Comparison of ENCODE assay signal across 7 mouse cellular contexts in the genomic region with DNA sequence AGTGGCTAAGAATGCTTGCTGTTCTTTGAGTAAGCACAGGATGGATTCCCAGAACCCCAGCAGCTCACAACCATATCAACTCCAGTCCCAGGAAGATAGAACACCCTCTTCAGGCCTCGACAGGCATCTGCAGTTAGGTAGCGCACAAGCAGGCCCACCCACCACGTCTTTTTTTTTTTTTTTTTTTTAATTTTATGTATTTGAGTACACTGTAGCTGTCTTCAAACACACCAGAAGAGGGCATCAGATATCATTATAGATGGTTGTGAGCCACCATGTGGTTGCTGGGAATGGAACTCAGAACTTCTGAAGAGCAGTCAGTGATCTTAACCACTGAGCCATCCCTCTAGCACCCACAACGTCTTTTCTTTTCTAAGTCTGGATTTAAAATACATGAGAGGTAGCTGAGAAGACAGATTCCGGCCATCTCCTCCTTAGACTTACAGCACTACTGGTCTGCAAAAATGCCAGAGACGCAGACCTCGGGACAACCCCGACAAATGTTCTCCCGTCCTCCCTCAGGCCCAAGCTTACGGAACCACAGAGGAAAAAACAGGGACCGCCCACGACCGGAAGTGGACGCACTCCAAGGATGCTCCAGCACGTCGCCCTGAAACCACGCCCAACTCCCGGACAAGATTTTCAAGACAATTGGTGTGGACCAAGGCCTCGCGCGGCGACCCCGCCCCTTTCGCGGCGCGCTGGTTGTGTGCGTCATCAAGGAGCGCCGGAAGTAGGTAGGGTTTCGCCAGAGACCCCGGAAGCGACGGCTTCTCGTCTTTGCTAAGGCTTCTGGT. TPM values are rescaled to one million over a fixed set of nuclear protein-coding genes. Genes with fewer than 3 reads are reported as not detected.
DNase-seq lines count a peak whose midpoint lies in the region; ATAC-seq lines count a peak whose summit lies in the region.

A gene (plus strand): TSS at position 714 of the 797 bp plus-strand sequence.

- 2% methylated on average over 35 of the region's 35 CpGs for WGBS in embryonic facial prominence, embryonic 12.5 days
- 2% methylated on average over 35 of the region's 35 CpGs for WGBS in limb, embryonic 11.5 days
- WGBS in midbrain, embryonic 14.5 days = 2% methylated on average over 35 of the region's 35 CpGs

- peaks cover 16% of the 10 kb centered on the region for H3K4me1 ChIP-seq in embryonic facial prominence, embryonic 12.5 days
- peaks cover 8% of the 10 kb centered on the region for H3K4me1 ChIP-seq in limb, embryonic 11.5 days (ENCODE audit: control insufficient read depth, insufficient read depth, low read length)
- peaks cover 19% of the 10 kb centered on the region for H3K4me1 ChIP-seq in midbrain, embryonic 14.5 days (ENCODE audit: control insufficient read depth, insufficient read depth, low read length)

- H3K9ac ChIP-seq in embryonic facial prominence, embryonic 12.5 days = peak within 1 kb of the TSS; percentile 61
- H3K9ac ChIP-seq in limb, embryonic 11.5 days (ENCODE audit: low read length) = peak within 1 kb of the TSS; percentile 65
- H3K9ac ChIP-seq in midbrain, embryonic 14.5 days (replicated peaks; ENCODE audit: low read length) = peak within 1 kb of the TSS; percentile 65

- 0 out of 2 replicates have a peak within 1 kb of the TSS, but pooled peaks have one; percentile 57 for H3K27ac ChIP-seq in embryonic facial prominence, embryonic 12.5 days
- no peak within 1 kb of the TSS for H3K27ac ChIP-seq in limb, embryonic 11.5 days (replicated peaks; ENCODE audit: low read depth, low read length)
- H3K27ac ChIP-seq in midbrain, embryonic 14.5 days (replicated peaks; ENCODE audit: low read depth, low read length) = peak within 1 kb of the TSS; percentile 75

- peak within 1 kb of the TSS; percentile 76 for H3K4me3 ChIP-seq in embryonic facial prominence, embryonic 12.5 days
- H3K4me3 ChIP-seq in limb, embryonic 11.5 days (ENCODE audit: low read depth, low read length) = peak within 1 kb of the TSS; percentile 85
- H3K4me3 ChIP-seq in midbrain, embryonic 14.5 days (replicated peaks; ENCODE audit: low read depth, low read length) = peak within 1 kb of the TSS; percentile 73

- H3K4me2 ChIP-seq in embryonic facial prominence, embryonic 12.5 days (replicated peaks) = peak within 1 kb of the TSS; percentile 87
- peak within 1 kb of the TSS; percentile 67 for H3K4me2 ChIP-seq in limb, embryonic 11.5 days (ENCODE audit: low read depth, severe bottlenecking)
- peak within 1 kb of the TSS; percentile 90 for H3K4me2 ChIP-seq in midbrain, embryonic 14.5 days (ENCODE audit: low read length)

- H3K9me3 ChIP-seq in embryonic facial prominence, embryonic 12.5 days = no peaks in the 10 kb centered on the region
- H3K9me3 ChIP-seq in limb, embryonic 11.5 days (ENCODE audit: control insufficient read depth, low read length) = no peaks in the 10 kb centered on the region
- H3K9me3 ChIP-seq in midbrain, embryonic 14.5 days (ENCODE audit: control insufficient read depth, low read length) = no peaks in the 10 kb centered on the region

- H3K27me3 ChIP-seq in embryonic facial prominence, embryonic 12.5 days = no peaks in the 10 kb centered on the region
- no peaks in the 10 kb centered on the region for H3K27me3 ChIP-seq in limb, embryonic 11.5 days (ENCODE audit: control insufficient read depth, insufficient read depth, low read length)
- H3K27me3 ChIP-seq in midbrain, embryonic 14.5 days (ENCODE audit: control insufficient read depth, insufficient read depth, low read length) = no peaks in the 10 kb centered on the region

- H3K36me3 ChIP-seq in embryonic facial prominence, embryonic 12.5 days = peaks cover 6% of the 10 kb centered on the region; the same call in 1 of the 2 replicates
- H3K36me3 ChIP-seq in limb, embryonic 11.5 days (ENCODE audit: control insufficient read depth, insufficient read depth, low read length) = no peaks in the 10 kb centered on the region
- H3K36me3 ChIP-seq in midbrain, embryonic 14.5 days (ENCODE audit: control insufficient read depth, insufficient read depth, low read length) = peaks cover 5% of the 10 kb centered on the region

- peak; percentile 96 for ATAC-seq in embryonic facial prominence, embryonic 12.5 days (ENCODE audit: insufficient number of reproducible peaks, insufficient read depth, low FRiP score, low TSS enrichment)
- ATAC-seq in limb, embryonic 11.5 days (ENCODE audit: insufficient number of reproducible peaks, low FRiP score, low TSS enrichment, low read depth) = peak; percentile 95
- ATAC-seq in midbrain, embryonic 14.5 days (ENCODE audit: low FRiP score, low TSS enrichment) = peak; percentile 98

- DNase-seq in adrenal gland, postnatal 25 days = peak; percentile 99
- DNase-seq in heart, adult 11 months = peak; percentile 100
- peak; percentile 100 for DNase-seq in kidney, adult 18-20 months
- peak; percentile 100 for DNase-seq in limb, embryonic 11.5 days (ENCODE audit: low spot score)
- DNase-seq in midbrain, embryonic 14.5 days = peak; percentile 99
- DNase-seq in spleen, adult 18-20 months = peak; percentile 95 to 99

RNA-seq across cellular contexts. Expression of the gene that starts here (rescaled TPM):
- 75.6 and 85.2 TPM in 2 replicates for total RNA-seq in adrenal gland, postnatal 25 days (2021)
- polyA plus RNA-seq in embryonic facial prominence, embryonic 12.5 days (2016; fragmentation: Nextera tagmentation; extraction: Ambion mirVana) = 67.8 and 74.1 TPM in 2 replicates
- polyA plus RNA-seq in limb, embryonic 11.5 days (2014; fragmentation: Nextera tagmentation; extraction: Ambion mirVana) = 74.6 and 78.9 TPM in 2 replicates
- polyA plus RNA-seq in midbrain, embryonic 14.5 days (2014; fragmentation: Nextera tagmentation; extraction: Ambion mirVana) = 87.2 and 101 TPM in 2 replicates
